Mouse (Mus musculus) ES-Bruce4 (cell line): ENCODE data around the gene Wtap. TPM values are rescaled to one million over a fixed set of nuclear protein-coding genes. Genes with fewer than 3 reads are reported as not detected.

ENCODE experiments used
- H3K27ac ChIP-seq: 2 replicates; pipeline ENCODE4 v1.5.1; 2012; ENCODE audit warnings: low read length, inconsistent platforms; ENCODE audit not compliant: insufficient read depth
- H3K27me3 ChIP-seq: 2 replicates; pipeline ENCODE4 v1.6.1; 2012; ENCODE audit warnings: mild to moderate bottlenecking, low read length, inconsistent platforms; ENCODE audit not compliant: control insufficient read depth, poor library complexity, insufficient read depth, severe bottlenecking
- H3K36me3 ChIP-seq: 2 replicates; pipeline ENCODE4 v1.6.1; 2012; ENCODE audit warnings: inconsistent platforms, mild to moderate bottlenecking, low read length, moderate library complexity; ENCODE audit not compliant: control insufficient read depth, poor library complexity, insufficient read depth, severe bottlenecking
- H3K4me1 ChIP-seq: one replicate; pipeline ENCODE4 v1.8.1; 2011; ENCODE audit warnings: low read length; ENCODE audit not compliant: control insufficient read depth, insufficient read depth
- H3K4me3 ChIP-seq: 2 replicates; pipeline ENCODE4 v1.5.1; 2011; ENCODE audit warnings: low read depth, mild to moderate bottlenecking, low read length
- H3K9ac ChIP-seq: 2 replicates; pipeline ENCODE4 v1.6.1; 2012; ENCODE audit warnings: low read depth, mild to moderate bottlenecking, inconsistent platforms; ENCODE audit not compliant: poor library complexity, severe bottlenecking
- H3K9me3 ChIP-seq: replicated peaks from 2 replicates; pipeline ENCODE4 v1.6.1; 2012; ENCODE audit warnings: mild to moderate bottlenecking, low read length, inconsistent platforms; ENCODE audit not compliant: control insufficient read depth, poor library complexity, insufficient read depth, severe bottlenecking
- CTCF ChIP-seq: IDR thresholded peaks from one replicate; pipeline ENCODE4 v1.8.1; 2011; ENCODE audit warnings: low read depth, low read length
- EP300 ChIP-seq: IDR thresholded peaks from 2 replicates; pipeline ENCODE4 v1.6.1; 2011; ENCODE audit warnings: low read depth, low read length; ENCODE audit not compliant: insufficient read depth
- POLR2A ChIP-seq: IDR thresholded peaks from one replicate; pipeline ENCODE4 v1.8.1; 2011; ENCODE audit warnings: low read length; ENCODE audit not compliant: insufficient read depth
- polyA plus RNA-seq: library from polyadenylated mRNA; stranded (reverse); fragments of >200 nt; gene quantifications from 2 replicates; pipeline ENCODE4 v1.2.4, GENCODE M21; 2011; ENCODE audit warnings: low read depth; ENCODE audit not compliant: missing spikeins, insufficient read depth, insufficient read length

The Wtap gene
- polyA plus RNA-seq, 1 experiment: 132 TPM

DNA sequence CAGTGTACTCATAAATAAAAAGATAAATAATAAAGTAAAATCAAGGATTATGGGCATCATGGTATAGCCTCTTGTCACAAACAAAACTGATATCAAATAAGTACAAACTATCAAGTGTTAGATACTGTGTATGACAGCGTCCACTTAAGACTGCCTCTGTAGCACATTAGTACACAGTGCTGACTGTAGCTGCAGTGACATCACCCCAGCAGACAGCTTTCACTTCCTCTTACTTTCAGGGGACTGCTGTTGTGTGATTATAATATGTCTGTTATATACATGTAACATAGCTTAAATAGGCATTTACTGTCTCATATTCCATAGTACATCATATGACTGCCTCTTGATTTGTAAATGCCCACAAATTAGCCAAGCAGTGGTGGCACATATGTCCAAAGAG is 72.9 kb downstream of the Wtap start:
- TF ChIP-seq POLR2A (no peak), CTCF (no peak), EP300 (no peak)
- Histone ChIP-seq H3K4me1 (peaks cover 4% of the 10 kb centered on the region), H3K36me3 (peaks cover 69% of the 10 kb centered on the region), H3K27me3 (no peaks in the 10 kb centered on the region), H3K9ac (no peak overlapping the region), H3K4me3 (no peak overlapping the region), H3K9me3 (no peaks in the 10 kb centered on the region), H3K27ac (no peak overlapping the region)

Other genes with a start within 250 kb of the Wtap start
- 61.4 and 64.3 TPM in 2 replicates for gene Igf2r, start 224.5 kb downstream of the Wtap start, polyA plus RNA-seq
- 0.25 and 0.44 TPM in 2 replicates for gene Mas1, start 126.0 kb downstream of the Wtap start, polyA plus RNA-seq
- not detected in 2 replicates for gene Mrgprh, start 118.1 kb downstream of the Wtap start, polyA plus RNA-seq
- 31.8 and 33.5 TPM in 2 replicates for gene Pnldc1, start 83.9 kb downstream of the Wtap start, polyA plus RNA-seq
- 618 and 673 TPM in 2 replicates for gene Tcp1, start 78.5 kb downstream of the Wtap start, polyA plus RNA-seq
- gene Mrpl18, start 77.8 kb downstream of the Wtap start, polyA plus RNA-seq: 63.7 and 71.6 TPM in 2 replicates
- 0.90 TPM in 1 of 2 replicates, not detected in the other for gene Acat3, start 53.6 kb downstream of the Wtap start, polyA plus RNA-seq
- gene Acat2, start 33.4 kb downstream of the Wtap start, polyA plus RNA-seq: 104 and 106 TPM in 2 replicates
- gene Sod2, start 12.7 kb upstream of the Wtap start, polyA plus RNA-seq: 97.3 and 98.5 TPM in 2 replicates
- not detected in 2 replicates for gene Gpr31b, start 58.1 kb upstream of the Wtap start, polyA plus RNA-seq
- not detected in 2 replicates for gene Tcp10b, start 66.9 kb upstream of the Wtap start, polyA plus RNA-seq
- not detected in 2 replicates for gene Unc93a, start 137.6 kb upstream of the Wtap start, polyA plus RNA-seq
- gene Smok2a, start 227.0 kb upstream of the Wtap start, polyA plus RNA-seq: not detected in 2 replicates
- not detected in 2 replicates for gene Smok2b, start 236.1 kb upstream of the Wtap start, polyA plus RNA-seq